Mouse (Mus musculus) heart, postnatal 0 days (tissue): ENCODE data around the gene Ctrl.

Experiments
- CTCF ChIP-seq: IDR thresholded peaks from 2 replicates; pipeline ENCODE4 v1.5.1; 2016; ENCODE audit warnings: antibody characterized with exemption, control low read depth, low read depth
- EP300 ChIP-seq: IDR thresholded peaks from 2 replicates; pipeline ENCODE4 v1.6.1; 2016; ENCODE audit warnings: antibody characterized with exemption, low read depth

DNA sequence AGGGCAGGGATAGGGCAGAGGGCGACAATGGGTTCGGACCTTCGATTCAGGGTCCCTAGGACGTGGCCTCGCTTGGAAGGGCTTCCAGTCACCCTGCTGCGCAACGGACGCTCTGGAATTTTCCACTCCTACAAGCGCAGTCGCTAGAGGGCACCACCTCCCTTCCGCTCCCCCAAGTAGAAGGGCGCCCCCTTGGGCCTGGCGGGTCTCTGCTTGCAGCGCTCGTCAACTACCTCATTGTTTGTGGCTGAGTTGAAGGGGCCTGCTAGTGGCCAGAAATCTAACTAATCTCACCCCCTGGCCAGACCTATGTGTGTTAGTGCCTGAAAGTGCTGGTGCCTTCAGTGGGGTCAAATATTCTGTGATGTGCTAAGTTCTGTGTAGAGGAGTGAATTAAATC lies 45.7 kb upstream of the Ctrl start, which contains the start of gene Dpep3:
- TF ChIP-seq CTCF (no peak), EP300 (no peak)
